Mouse (Mus musculus) T-cell, adult 2 months (primary cell): Measurements from ENCODE around the gene Wdr86.
A peak's percentile ranks its signal among the peaks of the same experiment; 100 is the strongest.

Source experiments
- DNase-seq: peaks from one replicate; pipeline ENCODE4 v3.0.0; 2022; ENCODE audit warnings: low spot score

Wdr86 gene

GRCm38 (mm10) chr5:24733134-24733533 lies 2.6 kb upstream of the Wdr86 start:
- no peak for DNase-seq

- DNase-seq = no peak
These were observed 459 bp upstream of the Wdr86 start for GRCm38 (mm10) chr5:24730986-24731385.

GRCm38 (mm10) chr5:24729797-24730487 lies 585 bp downstream of the Wdr86 start:
- DNase-seq = no peak

- DNase-seq = no peak
These were observed 3.4 kb downstream of the Wdr86 start for GRCm38 (mm10) chr5:24726901-24727836.

GRCm38 (mm10) chr5:24725897-24726296 lies 4.6 kb downstream of the Wdr86 start:
- DNase-seq = no peak

- DNase-seq = no peak
These were observed 5.7 kb downstream of the Wdr86 start for GRCm38 (mm10) chr5:24724805-24725204.

GRCm38 (mm10) chr5:24724270-24724634 lies 6.3 kb downstream of the Wdr86 start:
- no peak for DNase-seq

- no peak for DNase-seq
These were observed 6.8 kb downstream of the Wdr86 start for GRCm38 (mm10) chr5:24723527-24724269.

GRCm38 (mm10) chr5:24719852-24720251 lies 10.7 kb downstream of the Wdr86 start:
- DNase-seq = no peak

- no peak for DNase-seq
These were observed 12.5 kb downstream of the Wdr86 start for GRCm38 (mm10) chr5:24718076-24718475.

- no peak for DNase-seq
These were observed 16.5 kb downstream of the Wdr86 start for GRCm38 (mm10) chr5:24713987-24714386.

GRCm38 (mm10) chr5:24713199-24713598 lies 17.3 kb downstream of the Wdr86 start:
- no peak for DNase-seq

- no peak for DNase-seq
These were observed 18.9 kb downstream of the Wdr86 start for GRCm38 (mm10) chr5:24711615-24712014.

- DNase-seq = no peak
These were observed 20.6 kb downstream of the Wdr86 start for GRCm38 (mm10) chr5:24709962-24710361.

GRCm38 (mm10) chr5:24704615-24705014 lies 25.9 kb downstream of the Wdr86 start:
- DNase-seq = no peak

- no peak for DNase-seq
These were observed 29.3 kb downstream of the Wdr86 start for GRCm38 (mm10) chr5:24701271-24701670.

- no peak for DNase-seq
These were observed 33.8 kb downstream of the Wdr86 start for GRCm38 (mm10) chr5:24696704-24697103.

- peak; percentile 23 for DNase-seq
These were observed 42.8 kb downstream of the Wdr86 start for GRCm38 (mm10) chr5:24687696-24688095.

GRCm38 (mm10) chr5:24686671-24687420 lies 43.7 kb downstream of the Wdr86 start:
- DNase-seq = peak; percentile 30

- DNase-seq = peak; percentile 81
These were observed 44.4 kb downstream of the Wdr86 start for GRCm38 (mm10) chr5:24686176-24686575.

- peak; percentile 99 for DNase-seq
These were observed 45.0 kb downstream of the Wdr86 start, which contains the start of gene Nub1 for GRCm38 (mm10) chr5:24685366-24686093. Gene Nub1, plus strand, starts transcription at chr5:24685532.
